Mouse (Mus musculus) megakaryocyte, embryonic 14.5 days (primary cell): Measurements from ENCODE around the gene Pdcd6ip.

Experiments used
- FLI1 ChIP-seq: IDR thresholded peaks from 2 replicates; pipeline ENCODE4 v1.6.1; 2012; ENCODE audit warnings: low read length, inconsistent platforms, mixed read lengths
- GATA1 ChIP-seq: IDR thresholded peaks from 3 replicates; pipeline ENCODE4 v1.6.1; 2012; ENCODE audit warnings: mixed read lengths, low read length, inconsistent platforms, borderline replicate concordance

DNA sequence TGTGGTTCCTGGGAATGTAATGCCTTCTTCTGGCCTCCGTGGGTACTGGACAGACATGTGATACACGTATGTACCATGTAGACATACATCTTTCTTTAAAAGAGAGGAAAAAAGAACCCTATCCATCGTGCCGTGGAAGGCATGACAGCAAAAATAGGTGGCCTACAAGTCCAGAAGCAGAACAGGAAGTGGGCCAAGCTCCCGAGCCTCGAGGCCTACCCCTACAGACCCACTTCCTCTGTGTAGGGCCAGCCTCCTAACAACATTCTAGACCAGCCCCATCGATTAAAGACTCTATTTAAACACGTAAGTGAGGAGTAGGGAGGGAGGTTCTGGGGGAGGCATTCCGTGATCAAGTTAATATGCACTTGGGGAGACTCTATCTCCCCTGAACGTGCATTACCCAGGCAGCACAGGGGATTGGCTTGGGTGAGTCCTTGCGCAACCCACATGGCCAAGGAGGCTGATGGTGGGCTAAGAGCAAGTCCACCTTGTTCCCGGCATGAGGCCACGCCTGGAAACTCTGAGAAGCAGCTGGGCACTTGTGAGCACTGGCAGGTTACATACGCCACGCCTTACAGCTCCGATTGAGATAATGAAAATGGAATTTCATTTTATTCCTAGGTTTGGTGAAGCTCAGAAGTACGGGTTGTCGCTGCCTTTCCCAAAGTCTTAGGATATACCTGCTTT, 19.1 kb upstream of the Pdcd6ip start:
- no peak for TF ChIP-seq GATA1
- no peak for TF ChIP-seq FLI1
